Mouse (Mus musculus) spleen, postnatal 36 days (tissue): ENCODE measurements around the gene Mical3.

Experiments
- DNase-seq, 2 experiments: peaks; one replicate each; pipeline ENCODE4 v3.0.0; 2022; ENCODE audit warnings: low spot score in 2 of 2, mixed read lengths in 1 of 2

Mical3 gene

GRCm38 (mm10) chr6:120965814-120966213, 165.0 kb downstream of the Mical3 start:
- no peak for DNase-seq

GRCm38 (mm10) chr6:120964179-120964578, 166.6 kb downstream of the Mical3 start:
- no peak for DNase-seq

GRCm38 (mm10) chr6:120960338-120961030, 170.3 kb downstream of the Mical3 start:
- no peak for DNase-seq

- no peak for DNase-seq
Measured at GRCm38 (mm10) chr6:120957331-120957730, 173.5 kb downstream of the Mical3 start.

- DNase-seq: peak; percentile 63 to 73
Measured at GRCm38 (mm10) chr6:120956259-120957161, 174.3 kb downstream of the Mical3 start.

- peak; percentile 63 to 68 for DNase-seq
Measured at GRCm38 (mm10) chr6:120955215-120955614, 175.6 kb downstream of the Mical3 start.

GRCm38 (mm10) chr6:120954241-120954640, 176.6 kb downstream of the Mical3 start:
- DNase-seq: peak; percentile 76

GRCm38 (mm10) chr6:120952475-120952874, 178.3 kb downstream of the Mical3 start:
- no peak for DNase-seq

GRCm38 (mm10) chr6:120951311-120951710, 179.5 kb downstream of the Mical3 start:
- no peak for DNase-seq

GRCm38 (mm10) chr6:120945510-120945909, 185.3 kb downstream of the Mical3 start:
- DNase-seq: no peak

GRCm38 (mm10) chr6:120943964-120944363, 186.8 kb downstream of the Mical3 start:
- DNase-seq: no peak

- no peak for DNase-seq
Measured at GRCm38 (mm10) chr6:120943551-120943950, 187.2 kb downstream of the Mical3 start.

GRCm38 (mm10) chr6:120943079-120943478, 187.7 kb downstream of the Mical3 start:
- no peak for DNase-seq

GRCm38 (mm10) chr6:120941575-120941974, 189.2 kb downstream of the Mical3 start:
- DNase-seq: no peak

- DNase-seq: no peak
Measured at GRCm38 (mm10) chr6:120941084-120941481, 189.7 kb downstream of the Mical3 start.

GRCm38 (mm10) chr6:120940446-120941083, 190.2 kb downstream of the Mical3 start:
- no peak for DNase-seq

- peak; percentile 29 to 42 for DNase-seq
Measured at GRCm38 (mm10) chr6:120939783-120940182, 191.0 kb downstream of the Mical3 start.

- DNase-seq: no peak
Measured at GRCm38 (mm10) chr6:120938763-120939450, 191.9 kb downstream of the Mical3 start.

- DNase-seq: no peak
Measured at GRCm38 (mm10) chr6:120937999-120938608, 192.7 kb downstream of the Mical3 start.

- no peak for DNase-seq
Measured at GRCm38 (mm10) chr6:120937104-120937617, 193.6 kb downstream of the Mical3 start.

- DNase-seq: peak in 1 of 2 experiments; percentile 22
Measured at GRCm38 (mm10) chr6:120934176-120934575, 196.6 kb downstream of the Mical3 start.
